Comparison of ENCODE assay signal across 15 mouse cellular contexts in the genomic region with DNA sequence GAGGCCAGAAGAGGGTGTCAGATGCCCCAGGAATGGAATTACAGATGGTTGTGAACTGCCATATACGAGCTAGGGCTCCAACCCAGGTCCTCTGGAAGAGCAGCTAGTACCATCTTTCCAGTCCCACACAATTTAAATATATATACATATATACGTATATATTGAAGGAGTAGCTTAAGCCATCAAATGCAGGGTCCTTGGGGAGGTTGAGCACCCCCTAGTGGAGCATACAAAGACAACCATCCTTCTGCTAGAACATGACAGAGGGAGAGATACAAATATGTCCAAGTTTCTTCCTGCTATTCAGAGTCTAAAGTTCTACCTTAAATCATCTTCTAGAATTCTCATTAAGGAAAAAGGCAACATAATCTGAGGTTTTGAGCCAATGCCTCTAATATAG.
DNase-seq lines count a peak whose midpoint lies in the region; ATAC-seq and TF ChIP-seq lines count a peak whose summit lies in the region.
"Had no signal": no experiment of that assay in that cellular context is flagged by ENCODE, and none has a peak within 500 bp of the region (broad histone marks: within the 10 kb centered on the region; RNA-seq: fewer than 3 reads in every experiment).

No protein-coding gene starts in this region.

- no peaks in the 10 kb centered on the region for H3K9me3 ChIP-seq in heart, embryonic 10.5 days
- H3K9me3 ChIP-seq in midbrain, postnatal 0 days (ENCODE audit: low read length), result no peaks in the 10 kb centered on the region
- H3K9me3 ChIP-seq in midbrain, embryonic 10.5 days (replicated peaks), result no peaks in the 10 kb centered on the region
- no peaks in the 10 kb centered on the region for H3K9me3 ChIP-seq in limb, embryonic 10.5 days (replicated peaks)
- H3K9me3 ChIP-seq: midbrain, embryonic 13.5 days had no signal

- no peaks in the 10 kb centered on the region; the same call in 1 of the 2 replicates for H3K27me3 ChIP-seq in heart, adult 2 months (ENCODE audit: control insufficient read depth, insufficient read depth, low read length)
- no peaks in the 10 kb centered on the region for H3K27me3 ChIP-seq in heart, embryonic 10.5 days (ENCODE audit: insufficient read depth, poor library complexity, severe bottlenecking)
- no peaks in the 10 kb centered on the region for H3K27me3 ChIP-seq in midbrain, postnatal 0 days (ENCODE audit: insufficient read depth, low read length)
- no peaks in the 10 kb centered on the region for H3K27me3 ChIP-seq in midbrain, embryonic 10.5 days (ENCODE audit: low read depth, poor library complexity, severe bottlenecking)
- H3K27me3 ChIP-seq in splenic B cell, adult 2 months (ENCODE audit: control insufficient read depth, insufficient read depth, low read length, poor library complexity, severe bottlenecking), result no peaks in the 10 kb centered on the region
- H3K27me3 ChIP-seq in limb, embryonic 10.5 days (ENCODE audit: low read depth, poor library complexity, severe bottlenecking), result no peaks in the 10 kb centered on the region
- H3K27me3 ChIP-seq: midbrain, embryonic 13.5 days had no signal

- H3K9ac ChIP-seq in heart, adult 2 months (ENCODE audit: low read depth, low read length), result no peak overlapping the region
- H3K9ac ChIP-seq in midbrain, postnatal 0 days (replicated peaks; ENCODE audit: low read length, poor library complexity, severe bottlenecking), result no peak overlapping the region
- H3K9ac ChIP-seq: midbrain, embryonic 13.5 days had no signal

- no peaks in the 10 kb centered on the region for H3K79me2 ChIP-seq in heart, adult 2 months (replicated peaks; ENCODE audit: control insufficient read depth, insufficient read depth, low read length)

- no peak overlapping the region for H3K27ac ChIP-seq in heart, adult 2 months
- no peak overlapping the region for H3K27ac ChIP-seq in heart, embryonic 10.5 days
- no peak overlapping the region for H3K27ac ChIP-seq in midbrain, postnatal 0 days (ENCODE audit: low read depth, low read length)
- no peak overlapping the region for H3K27ac ChIP-seq in midbrain, embryonic 10.5 days (replicated peaks)
- H3K27ac ChIP-seq in limb, embryonic 10.5 days, result no peak overlapping the region
- H3K27ac ChIP-seq: midbrain, embryonic 13.5 days had no signal

- TF ChIP-seq CTCF in heart, adult 2 months (IDR thresholded peaks at IDR 0.05), result peak; percentile 43
- TF ChIP-seq CTCF in midbrain, postnatal 0 days (IDR thresholded peaks at IDR 0.05), result peak; percentile 55

- H3K4me2 ChIP-seq in midbrain, postnatal 0 days (ENCODE audit: low read depth, low read length, poor library complexity, severe bottlenecking), result no peak overlapping the region
- H3K4me2 ChIP-seq: midbrain, embryonic 13.5 days had no signal

- no peak for TF ChIP-seq POLR2A in heart, adult 2 months (IDR thresholded peaks at IDR 0.05; ENCODE audit: insufficient read depth, low read depth, low read length)

- WGBS in heart, adult 2 months, result 47% methylated on average over 2 of the region's 2 CpGs
- WGBS in heart, embryonic 10.5 days, result 49% methylated on average over 2 of the region's 2 CpGs
- WGBS in midbrain, postnatal 0 days, result 61% methylated on average over 2 of the region's 2 CpGs
- 66% methylated on average over 2 of the region's 2 CpGs for WGBS in midbrain, embryonic 10.5 days
- 60% methylated on average over 2 of the region's 2 CpGs for WGBS in limb, embryonic 10.5 days

- no peaks in the 10 kb centered on the region for H3K36me3 ChIP-seq in heart, adult 2 months (ENCODE audit: control insufficient read depth, insufficient read depth, low read length)
- H3K36me3 ChIP-seq in heart, embryonic 10.5 days, result no peaks in the 10 kb centered on the region
- no peaks in the 10 kb centered on the region for H3K36me3 ChIP-seq in midbrain, postnatal 0 days (ENCODE audit: insufficient read depth, low read length)
- H3K36me3 ChIP-seq in midbrain, embryonic 10.5 days, result no peaks in the 10 kb centered on the region
- no peaks in the 10 kb centered on the region for H3K36me3 ChIP-seq in splenic B cell, adult 2 months (ENCODE audit: control insufficient read depth, insufficient read depth, low read length, poor library complexity, severe bottlenecking)
- H3K36me3 ChIP-seq in limb, embryonic 10.5 days, result no peaks in the 10 kb centered on the region
- H3K36me3 ChIP-seq: midbrain, embryonic 13.5 days had no signal

- no peak overlapping the region for H3K4me3 ChIP-seq in heart, adult 2 months
- H3K4me3 ChIP-seq in heart, embryonic 10.5 days, result no peak overlapping the region
- H3K4me3 ChIP-seq in midbrain, postnatal 0 days (ENCODE audit: low read depth, low read length), result no peak overlapping the region
- H3K4me3 ChIP-seq in midbrain, embryonic 10.5 days, result no peak overlapping the region
- no peak overlapping the region for H3K4me3 ChIP-seq in limb, embryonic 10.5 days
- H3K4me3 ChIP-seq: erythroblast, embryonic 14.5 days; midbrain, embryonic 13.5 days had no signal

- DNase-seq in heart, adult 2 months, result no peak
- no peak for DNase-seq in heart, embryonic 10.5 days (ENCODE audit: low spot score)
- DNase-seq in midbrain, postnatal 0 days (ENCODE audit: low spot score), result no peak
- DNase-seq in midbrain, embryonic 10.5 days (ENCODE audit: low spot score), result no peak
- DNase-seq in NIH3T3 (ENCODE audit: low read depth), result peak; percentile 22
- peak; percentile 28 for DNase-seq in splenic B cell, adult 2 months (ENCODE audit: low read depth, low spot score)
- DNase-seq in frontal cortex, postnatal 36 days (ENCODE audit: low spot score in 2 of 2), result no peak
- DNase-seq in limb, embryonic 10.5 days (ENCODE audit: low spot score), result no peak
- DNase-seq: cerebellum, postnatal 25 days; gastrocnemius, postnatal 10 days; heart, postnatal 10 days; kidney, adult 18-20 months; thymus, postnatal 25 days had no signal

- ATAC-seq in midbrain, postnatal 0 days (ENCODE audit: low FRiP score), result no peak
- ATAC-seq: midbrain, embryonic 13.5 days had no signal

- H3K4me1 ChIP-seq in heart, adult 2 months (ENCODE audit: control insufficient read depth, insufficient read depth, low read length), result no peaks in the 10 kb centered on the region
- H3K4me1 ChIP-seq in heart, embryonic 10.5 days, result no peaks in the 10 kb centered on the region
- peaks cover 5% of the 10 kb centered on the region; the same call in 1 of the 2 replicates for H3K4me1 ChIP-seq in midbrain, postnatal 0 days (ENCODE audit: insufficient read depth, low read length)
- H3K4me1 ChIP-seq in midbrain, embryonic 10.5 days, result peaks cover 6% of the 10 kb centered on the region
- H3K4me1 ChIP-seq in limb, embryonic 10.5 days, result no peaks in the 10 kb centered on the region

- TF ChIP-seq EP300 in heart, adult 2 months (IDR thresholded peaks at IDR 0.05; ENCODE audit: insufficient read depth, low read depth, low read length), result no peak

- intact Hi-C loops in heart, adult 2 months (cut with DNase I), result no loop called here

Comparison
In these comparisons a context has a peak if more than half of its experiments do, and no peak if none do; other contexts are left out.
1. DNase-seq: peak in NIH3T3 (single experiment) and splenic B cell, adult 2 months (single experiment); none in heart, adult 2 months (0 of 2), heart, embryonic 10.5 days (single experiment), midbrain, postnatal 0 days (single experiment), midbrain, embryonic 10.5 days (single experiment), frontal cortex, postnatal 36 days (0 of 2) and limb, embryonic 10.5 days (single experiment).